Mouse (Mus musculus): Measurements from ENCODE around the gene Asb3.
A peak's percentile ranks its signal among the peaks of the same experiment; 100 is the strongest.

Asb3 gene

DNA sequence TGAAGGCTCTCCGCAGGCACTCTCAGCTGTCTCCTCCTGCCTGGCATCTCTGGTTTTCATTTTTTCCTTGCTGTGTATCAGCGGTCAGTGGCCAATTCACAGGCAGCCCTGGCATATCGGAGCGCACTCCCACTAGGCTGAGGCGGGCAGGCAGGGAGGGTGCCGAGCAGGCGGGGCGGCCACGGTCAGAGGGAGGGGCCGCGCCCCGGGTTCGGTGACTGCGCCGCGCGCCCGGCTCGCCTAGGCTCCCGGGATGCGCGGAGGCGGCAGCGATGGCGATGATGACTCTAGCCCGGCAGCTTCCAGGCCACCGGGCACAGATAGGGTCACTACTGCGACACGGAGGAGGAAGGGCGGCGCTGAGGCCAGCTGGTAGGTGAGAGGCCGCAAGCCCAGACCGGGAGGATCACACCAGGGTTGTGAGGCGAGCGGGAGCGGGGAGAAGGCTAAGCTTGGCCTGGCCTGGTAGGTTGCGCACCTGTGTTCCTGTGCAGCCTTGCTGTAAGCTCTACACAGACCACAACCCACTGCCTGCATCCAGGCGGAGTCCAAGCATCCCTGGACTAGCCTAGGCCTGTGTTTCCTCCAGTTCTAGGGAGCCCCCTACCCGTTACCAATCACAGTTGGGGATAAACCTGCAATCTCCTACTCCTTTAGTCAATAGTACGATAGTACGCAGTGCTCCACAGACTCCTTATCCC lies at the start of gene Asb3, which contains the start of gene Gpr75:
TSS of gene Asb3 (plus strand) at position 246 of the 701 bp plus-strand sequence.
TSS of gene Gpr75 (plus strand) at position 188 of the 701 bp plus-strand sequence.
- DNase-seq (ENCODE audit: low spot score in 2 of 2) = peak; percentile 25 to 64

DNA sequence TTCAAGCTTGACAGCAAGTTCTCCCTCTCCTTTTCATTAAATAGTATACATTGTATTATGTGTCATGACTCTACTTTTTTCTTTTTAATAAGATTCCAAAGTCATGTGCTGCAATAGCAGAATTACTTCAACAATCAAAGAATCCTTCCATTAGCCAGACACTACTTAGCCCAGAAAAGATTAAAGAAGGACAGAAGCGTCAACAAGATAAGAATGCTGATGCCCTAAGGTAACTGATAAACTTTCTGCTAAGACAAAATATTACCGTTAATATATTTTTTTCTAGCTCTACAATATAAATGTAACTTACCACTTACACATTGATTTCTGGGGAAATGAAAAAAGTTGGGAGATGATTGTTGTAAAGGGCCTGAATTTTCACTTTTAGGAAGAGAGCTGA lies 46.4 kb upstream of the Asb3 start:
- no peak for DNase-seq (ENCODE audit: low spot score in 2 of 2)

DNA sequence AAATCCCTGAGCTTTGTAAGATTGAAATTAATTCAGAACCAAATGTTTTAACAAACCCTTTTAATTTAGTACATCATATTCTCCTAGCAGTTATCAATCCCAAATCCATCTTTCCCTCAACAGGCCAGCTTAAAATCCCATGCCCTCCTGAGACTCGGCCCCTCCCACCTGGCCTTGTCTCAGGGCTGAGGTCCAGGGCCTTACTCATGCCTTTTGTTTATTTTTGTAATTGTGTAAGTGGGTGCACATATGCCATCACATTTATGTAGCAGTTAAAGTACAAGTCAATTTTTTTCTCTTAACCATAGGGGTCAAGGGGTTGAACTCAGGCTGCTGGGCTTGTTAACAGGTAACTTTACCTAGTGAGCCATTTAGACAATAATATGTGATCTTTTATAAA lies 40.9 kb upstream of the Asb3 start:
- no peak for DNase-seq (ENCODE audit: low spot score in 2 of 2)

DNA sequence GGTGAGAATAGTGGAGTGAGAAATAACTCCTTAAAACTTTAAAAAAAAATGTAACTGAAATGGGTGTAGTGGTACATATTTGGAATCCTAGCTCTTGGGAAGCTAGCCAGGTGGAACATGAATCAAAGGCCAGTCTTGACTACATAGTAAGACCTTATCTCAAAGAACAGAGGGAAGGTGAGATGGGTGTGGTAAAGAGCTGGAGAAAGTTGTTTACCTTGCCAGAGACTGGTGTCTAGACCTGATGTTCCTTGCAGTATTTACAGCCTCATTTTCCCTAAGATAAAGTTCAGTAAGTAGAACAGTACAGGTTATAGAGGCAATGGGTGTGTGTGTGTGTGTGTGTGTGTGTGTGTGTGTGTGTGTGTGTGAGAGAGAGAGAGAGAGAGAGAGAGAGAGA lies 12.8 kb upstream of the Asb3 start:
- DNase-seq (ENCODE audit: low spot score in 2 of 2) = no peak

DNA sequence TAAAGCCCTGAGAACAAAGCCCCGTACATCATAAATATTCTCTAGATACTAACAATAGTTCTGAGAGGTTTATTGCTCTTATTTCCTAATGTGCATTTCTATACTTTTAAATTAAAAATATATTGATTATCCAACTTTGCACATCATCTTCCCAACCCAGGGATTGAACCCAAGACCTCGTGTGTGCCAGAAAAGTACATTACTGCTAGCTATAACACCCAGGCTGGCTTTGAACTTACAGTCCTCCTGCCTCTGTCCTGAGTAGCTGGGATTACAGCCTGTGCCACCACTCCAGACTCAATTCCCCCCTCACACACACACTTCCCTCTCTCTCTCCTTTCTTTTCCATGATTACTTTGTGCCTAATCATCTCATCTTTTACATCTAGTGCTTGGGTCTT lies 2.9 kb downstream of the Asb3 start:
- DNase-seq (ENCODE audit: low spot score in 2 of 2) = no peak

DNA sequence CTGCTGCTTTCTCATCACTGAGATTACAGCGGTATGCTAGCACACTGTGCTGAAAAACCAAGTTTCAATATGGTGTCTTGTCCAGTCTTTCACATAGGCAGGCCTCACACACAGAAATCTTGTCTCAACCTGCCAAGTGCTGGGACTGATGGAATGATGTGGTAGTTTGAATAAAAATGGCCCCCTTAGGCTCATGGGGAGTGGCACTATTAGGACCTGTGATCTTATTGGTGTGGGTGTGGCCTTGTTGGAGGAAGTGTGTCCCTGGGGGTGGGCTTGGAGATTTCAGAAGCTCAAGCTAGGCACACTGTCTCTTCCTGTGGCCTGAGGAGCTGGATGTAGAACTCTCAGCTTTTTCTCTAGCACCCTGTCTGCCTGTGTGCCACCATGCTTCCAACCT lies 11.0 kb downstream of the Asb3 start:
- no peak for DNase-seq (ENCODE audit: low spot score in 2 of 2)

DNA sequence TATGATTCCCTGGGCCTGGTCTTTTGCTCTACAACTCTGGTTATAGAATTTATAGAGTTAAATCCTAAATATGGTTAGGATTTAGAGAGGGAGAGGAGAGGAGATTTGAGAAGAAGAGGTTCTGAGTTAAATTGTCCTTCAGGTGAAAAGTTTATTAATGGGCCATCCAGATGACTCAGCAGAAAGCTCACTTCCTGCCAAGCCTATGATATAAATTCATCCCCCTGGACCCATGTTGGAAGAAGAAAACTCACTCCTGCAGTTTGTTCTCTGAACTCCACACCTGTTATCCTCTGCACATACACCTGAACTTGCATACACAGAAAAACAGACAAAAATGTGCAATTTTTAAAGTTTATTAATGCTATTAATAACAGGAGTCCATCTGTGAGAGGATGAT lies 14.1 kb downstream of the Asb3 start:
- DNase-seq (ENCODE audit: low spot score in 2 of 2) = no peak

DNA sequence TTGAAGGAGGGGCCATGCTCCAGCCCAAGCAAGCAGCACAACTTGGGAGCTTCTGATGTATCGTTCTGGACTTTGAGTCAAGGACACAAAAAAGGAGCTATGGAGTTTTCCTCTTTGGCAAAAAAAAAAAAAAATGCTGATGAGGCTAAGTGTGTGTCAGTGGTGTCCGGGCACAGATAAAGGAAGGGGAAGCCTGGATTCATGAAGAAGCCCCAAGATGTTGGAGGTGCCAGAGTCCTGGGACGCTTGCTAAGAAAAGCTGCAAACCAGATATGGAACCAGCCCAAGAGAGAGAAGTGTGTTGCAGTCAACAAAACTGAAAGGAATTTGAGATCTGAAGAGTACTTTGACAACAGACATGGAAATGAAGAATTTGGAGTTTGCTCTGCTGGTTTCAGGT lies 27.1 kb downstream of the Asb3 start:
- DNase-seq (ENCODE audit: low spot score in 2 of 2) = no peak

DNA sequence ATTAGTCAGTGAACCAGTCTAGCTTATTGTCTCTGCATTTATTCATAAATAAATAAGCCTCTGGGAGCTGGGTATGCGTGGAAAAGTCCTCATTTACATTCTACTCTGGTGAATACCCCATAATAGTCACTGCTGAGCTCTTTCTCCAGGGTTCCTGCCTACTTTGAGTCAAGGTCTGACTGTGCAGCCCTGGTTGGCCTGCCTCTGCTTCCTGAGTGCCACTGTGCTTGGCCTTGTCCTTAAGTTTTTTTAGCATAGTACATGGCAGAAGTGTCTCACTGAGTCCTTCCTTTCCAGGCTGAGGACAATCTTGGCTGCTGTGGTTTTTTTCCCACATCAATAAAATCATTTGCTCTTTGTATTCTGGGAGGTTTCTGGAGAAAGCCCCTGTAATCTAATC lies 35.4 kb downstream of the Asb3 start:
- DNase-seq (ENCODE audit: low spot score in 2 of 2) = no peak

DNA sequence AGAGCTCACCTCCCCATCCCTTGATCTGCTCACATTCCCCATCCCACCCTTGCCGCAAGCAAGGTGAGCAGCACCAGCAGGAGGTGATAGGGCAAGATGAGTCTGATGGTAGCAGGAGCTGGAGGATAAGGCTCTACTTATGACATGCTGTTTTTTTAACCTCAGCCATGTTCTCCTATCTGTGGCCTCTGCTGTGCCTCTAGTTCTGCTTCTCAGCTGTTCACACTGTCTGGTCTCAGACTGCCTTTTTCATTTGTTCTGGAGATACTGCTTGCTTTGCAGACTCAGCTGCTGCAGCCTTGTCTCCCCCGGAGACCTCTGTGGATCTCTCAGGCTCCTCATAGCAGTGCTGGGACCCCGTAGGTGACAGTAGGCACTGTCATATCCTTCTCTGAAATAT lies 38.1 kb downstream of the Asb3 start:
- DNase-seq (ENCODE audit: low spot score in 2 of 2) = no peak

DNA sequence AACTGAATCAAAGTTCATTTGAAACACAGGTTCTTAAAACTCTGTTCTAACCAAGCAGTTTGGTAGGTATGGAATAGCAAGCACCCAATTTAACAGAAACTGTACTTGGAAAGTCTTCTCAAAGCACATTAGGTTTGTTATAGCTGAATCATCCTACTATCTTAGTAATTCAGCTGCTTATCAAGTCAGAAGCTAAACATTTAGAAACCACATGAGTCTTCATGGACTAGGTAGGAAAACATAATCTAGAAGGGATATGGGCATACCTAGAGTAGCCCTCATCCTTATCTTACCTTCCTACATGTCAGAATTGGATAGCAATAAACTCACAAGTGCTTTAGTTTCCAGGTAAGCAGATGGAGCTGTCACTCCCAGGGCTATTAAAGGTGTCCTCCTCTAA lies 42.9 kb downstream of the Asb3 start:
- DNase-seq (ENCODE audit: low spot score in 2 of 2) = no peak

DNA sequence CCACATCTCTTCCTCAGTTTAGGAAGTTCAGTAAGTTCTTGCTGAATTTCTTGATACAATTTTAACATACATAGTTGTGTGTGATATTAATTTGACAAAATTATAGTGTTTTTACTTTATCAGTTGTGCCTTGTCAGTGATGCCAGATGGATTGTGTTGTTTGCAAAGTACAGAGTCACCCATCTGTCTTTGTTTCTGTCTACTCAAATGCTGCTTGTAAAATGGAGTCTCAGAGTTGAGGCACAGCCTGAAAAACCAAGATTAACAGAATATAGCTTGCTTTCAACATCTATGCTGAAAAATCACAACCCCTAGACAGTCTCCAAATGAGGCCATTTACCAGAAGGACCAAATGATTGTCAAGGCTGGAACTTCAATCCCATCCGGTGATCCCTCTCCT lies 43.3 kb downstream of the Asb3 start:
- no peak for DNase-seq (ENCODE audit: low spot score in 2 of 2)

DNA sequence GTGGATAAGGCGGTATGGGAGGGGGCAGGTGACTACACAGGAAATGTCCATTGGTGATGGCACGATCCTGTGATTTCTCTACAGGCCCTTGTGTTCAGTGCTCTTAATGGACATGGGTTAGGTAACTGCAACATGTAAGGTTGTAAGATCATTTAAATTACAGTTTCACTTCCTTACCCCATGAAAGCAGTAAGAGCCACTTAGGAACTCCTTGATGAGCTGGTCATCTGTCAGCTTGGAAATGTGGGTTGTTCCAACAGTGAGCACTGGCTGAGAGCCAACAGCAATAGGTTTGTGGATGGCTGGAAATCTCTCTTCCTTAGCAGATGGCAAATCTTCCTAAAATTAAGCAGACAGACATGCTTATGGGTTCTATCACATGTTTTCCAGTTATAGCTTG lies 58.3 kb downstream of the Asb3 start:
- DNase-seq (ENCODE audit: low spot score in 2 of 2) = no peak

DNA sequence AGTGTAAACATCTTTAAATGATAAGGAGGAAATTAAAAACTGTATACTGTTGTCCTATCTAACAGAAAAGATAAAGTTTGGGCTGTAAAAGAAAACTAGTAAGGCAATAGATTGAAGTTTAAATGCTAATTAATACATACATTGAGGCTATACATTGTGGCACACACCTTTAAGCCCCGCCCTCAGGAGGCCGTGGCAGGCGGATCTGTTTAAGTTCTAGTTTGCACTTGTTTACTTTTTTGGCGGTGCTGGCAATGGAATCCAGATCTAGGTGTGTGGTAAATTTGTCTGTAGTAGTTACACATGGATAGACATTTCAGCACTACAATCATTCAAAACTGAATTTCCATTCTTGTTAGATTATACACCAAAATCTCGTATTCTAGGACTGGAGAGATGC lies 67.6 kb downstream of the Asb3 start:
- DNase-seq (ENCODE audit: low spot score in 2 of 2) = no peak

DNA sequence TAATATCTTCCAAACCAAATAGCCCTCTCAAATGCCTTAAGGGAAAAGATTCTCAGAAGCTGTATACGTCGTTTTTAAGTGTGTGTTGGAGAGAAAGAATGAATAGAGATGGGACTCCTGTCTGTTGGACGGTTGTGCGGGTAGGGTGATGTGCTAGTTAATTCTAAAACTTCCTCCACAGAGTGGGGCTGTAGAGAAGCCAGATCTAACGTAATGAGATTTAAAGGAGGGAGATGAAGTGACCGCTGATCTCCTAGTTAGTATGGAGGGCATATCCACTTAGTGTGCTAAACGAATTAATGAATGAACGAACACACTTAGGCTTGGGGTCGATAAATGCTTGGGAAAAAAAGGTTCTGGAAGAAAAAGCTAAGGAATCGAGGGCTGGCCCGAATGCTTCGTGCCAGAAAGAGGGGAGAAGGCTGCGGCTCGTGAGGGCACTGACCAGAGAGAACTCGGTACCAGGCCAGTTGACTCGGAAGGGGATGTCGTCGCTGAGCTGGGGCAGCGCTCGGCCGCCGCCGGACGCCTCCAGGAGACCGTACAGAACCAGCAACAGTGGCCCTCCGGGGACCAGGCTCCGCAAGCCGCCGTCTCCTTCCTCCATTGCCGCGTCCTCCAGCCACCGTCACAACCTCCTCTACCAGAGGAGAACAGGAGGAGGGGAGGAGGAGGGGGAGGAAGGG lies 68.4 kb downstream of the Asb3 start:
- DNase-seq (ENCODE audit: low spot score in 2 of 2) = peak; percentile 13 to 26

DNA sequence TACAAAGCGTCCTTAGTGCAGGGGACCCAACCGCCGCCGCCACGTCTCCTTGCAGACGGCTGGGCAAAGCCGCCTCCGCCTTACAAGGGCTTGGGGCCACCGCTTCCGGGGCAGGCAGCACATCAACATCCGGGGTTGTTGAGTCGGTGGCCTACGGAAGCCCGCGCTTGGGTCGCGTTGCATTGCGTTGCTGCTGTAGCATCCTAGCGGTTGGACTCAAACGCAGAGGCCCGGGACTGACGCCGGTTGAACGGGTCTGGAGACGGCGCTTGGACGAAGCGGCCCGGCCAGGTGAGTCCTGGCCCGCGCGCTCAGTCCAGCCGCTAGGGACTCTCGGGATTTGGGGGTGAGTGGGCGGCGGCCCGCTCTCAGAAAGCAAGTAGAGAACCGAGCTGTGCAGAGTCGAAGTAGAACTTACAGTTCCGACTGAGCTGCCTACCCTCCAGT lies 69.1 kb downstream of the Asb3 start, which contains the start of gene Erlec1:
TSS of gene Erlec1 (minus strand) at position 57 of the 447 bp plus-strand sequence.
- DNase-seq (ENCODE audit: low spot score in 2 of 2) = peak; percentile 82 to 88

DNA sequence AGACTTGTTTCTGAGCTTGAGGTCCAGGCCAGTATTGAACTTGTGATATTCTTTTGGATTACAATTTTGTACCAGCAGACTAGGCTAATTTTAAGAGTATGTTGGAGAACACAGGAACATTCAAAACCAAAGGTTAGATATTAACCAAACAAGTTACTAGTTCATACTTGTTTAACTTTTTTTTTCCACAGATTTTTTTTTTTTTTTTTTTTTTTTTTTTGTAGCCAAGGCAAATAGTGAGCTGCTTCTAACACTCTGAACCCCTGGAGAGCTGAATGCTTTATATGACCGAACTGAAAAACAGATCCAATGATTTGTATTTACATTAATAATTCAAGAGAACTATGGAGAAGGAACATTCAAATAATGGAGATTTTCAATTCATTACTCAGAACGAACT lies 100.0 kb downstream of the Asb3 start:
- DNase-seq (ENCODE audit: low spot score in 2 of 2) = no peak

DNA sequence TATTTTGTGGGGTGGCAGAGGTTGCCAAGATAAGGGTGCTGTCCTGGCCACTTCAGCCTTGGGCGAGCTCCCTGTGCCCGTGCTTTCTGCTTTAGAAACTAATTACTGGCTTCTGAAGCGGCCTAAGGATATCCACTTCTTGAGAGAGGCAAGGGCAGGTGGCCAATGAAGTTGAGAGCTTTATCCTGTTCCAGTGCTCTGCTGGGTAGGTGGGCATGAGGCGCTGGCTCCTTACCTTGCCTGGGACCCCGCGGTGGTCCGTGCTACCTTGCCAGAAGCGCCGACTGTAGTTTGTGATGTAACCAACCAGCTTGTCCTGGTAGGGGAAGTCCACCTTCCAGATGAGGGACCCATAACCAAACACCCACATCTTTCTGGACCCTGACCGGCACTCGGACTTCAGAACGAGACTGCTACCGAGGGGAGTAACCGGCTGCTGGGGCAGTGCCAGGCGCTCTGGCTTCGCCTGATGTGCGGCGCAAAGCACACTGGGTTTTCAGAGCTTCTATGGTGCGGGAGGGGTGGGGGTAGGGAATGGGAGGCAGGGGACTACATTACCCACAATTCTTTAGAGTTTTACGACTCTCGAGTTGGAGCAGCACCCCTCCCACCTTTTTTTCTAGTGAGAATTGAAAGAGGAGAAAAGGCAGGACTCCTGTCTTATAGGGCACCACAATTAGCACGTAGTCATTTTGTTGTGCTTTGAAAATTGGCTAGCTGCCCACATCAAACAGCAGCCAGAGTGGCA lies 100.8 kb downstream of the Asb3 start, which contains the start of gene Chac2:
TSS of gene Chac2 (minus strand) at position 474 of the 748 bp plus-strand sequence.
- peak; percentile 80 to 83 for DNase-seq (ENCODE audit: low spot score in 2 of 2)

DNA sequence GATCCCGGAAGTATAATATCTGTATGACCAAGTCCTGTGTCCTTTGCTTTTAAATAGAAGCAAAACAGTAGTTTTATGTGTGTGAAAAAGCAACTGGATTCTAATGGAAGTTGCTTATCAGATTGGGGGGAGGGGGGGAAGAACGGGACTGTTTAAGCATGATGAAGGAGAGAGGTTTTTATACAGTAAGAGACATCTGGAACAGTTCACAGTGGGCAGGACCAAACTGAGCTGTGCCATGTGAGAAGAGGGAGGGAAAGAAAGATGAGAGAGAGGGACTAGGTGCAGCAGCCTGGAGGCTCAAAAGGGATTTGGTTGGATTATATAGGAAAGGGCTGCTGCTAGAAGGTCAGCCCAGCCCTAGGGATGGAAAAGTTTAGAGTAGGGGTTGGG lies 101.4 kb downstream of the Asb3 start:
- DNase-seq (ENCODE audit: low spot score in 2 of 2) = no peak

DNA sequence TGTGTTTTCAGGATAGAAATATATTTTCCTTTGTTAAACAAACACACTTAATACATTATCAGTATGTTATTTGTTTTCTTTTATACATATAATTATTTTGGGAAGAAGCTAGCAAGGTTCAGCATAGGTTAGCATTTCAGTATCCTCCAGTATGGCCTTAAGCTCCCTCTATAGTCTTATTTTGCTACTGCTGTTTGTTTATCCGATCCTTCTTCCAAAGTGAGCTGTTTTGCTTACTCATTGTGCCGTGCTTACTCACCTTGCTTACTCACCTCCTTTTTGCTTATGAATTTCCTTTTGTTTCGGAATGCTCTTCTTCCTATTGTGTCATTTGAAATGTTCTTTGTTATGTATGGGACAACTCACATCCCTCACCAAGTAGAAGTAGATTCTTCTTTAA lies 111.5 kb downstream of the Asb3 start:
- DNase-seq (ENCODE audit: low spot score in 2 of 2) = no peak

DNA sequence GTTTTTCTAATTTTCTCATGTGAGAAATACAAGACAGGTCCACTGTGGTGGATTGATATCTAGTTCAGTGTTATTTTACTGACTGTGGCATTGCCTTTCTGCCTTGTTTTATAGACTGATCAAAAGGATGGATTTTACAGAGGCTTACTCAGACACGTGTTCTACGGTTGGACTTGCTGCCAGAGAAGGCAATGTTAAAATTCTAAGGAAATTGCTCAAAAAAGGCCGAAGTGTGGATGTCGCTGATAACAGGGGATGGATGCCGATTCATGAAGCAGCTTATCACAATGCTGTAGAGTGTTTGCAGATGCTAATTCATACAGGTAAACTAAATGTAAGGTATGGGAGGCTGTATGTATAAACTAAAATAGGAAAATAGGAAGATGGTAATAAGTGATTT lies 113.0 kb downstream of the Asb3 start:
- no peak for DNase-seq (ENCODE audit: low spot score in 2 of 2)

DNA sequence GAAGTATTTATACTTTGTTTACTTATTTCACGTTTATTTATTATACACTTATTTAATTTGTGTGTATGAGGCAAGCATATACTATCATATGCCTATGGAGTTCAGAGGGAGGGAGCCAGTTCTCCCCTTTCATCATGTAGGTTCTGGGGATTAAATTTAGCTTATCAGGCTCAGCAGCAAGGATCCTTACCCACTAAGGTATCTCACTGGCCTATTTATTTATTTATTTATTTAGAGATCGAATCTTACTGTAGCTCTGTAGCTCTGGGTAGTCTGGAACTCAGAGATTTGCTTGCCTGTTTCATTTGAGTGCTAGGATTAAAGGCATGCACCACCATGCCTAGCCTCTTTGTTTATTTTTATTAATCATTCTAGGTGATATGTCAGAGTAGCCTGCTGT lies 113.5 kb downstream of the Asb3 start:
- no peak for DNase-seq (ENCODE audit: low spot score in 2 of 2)

DNA sequence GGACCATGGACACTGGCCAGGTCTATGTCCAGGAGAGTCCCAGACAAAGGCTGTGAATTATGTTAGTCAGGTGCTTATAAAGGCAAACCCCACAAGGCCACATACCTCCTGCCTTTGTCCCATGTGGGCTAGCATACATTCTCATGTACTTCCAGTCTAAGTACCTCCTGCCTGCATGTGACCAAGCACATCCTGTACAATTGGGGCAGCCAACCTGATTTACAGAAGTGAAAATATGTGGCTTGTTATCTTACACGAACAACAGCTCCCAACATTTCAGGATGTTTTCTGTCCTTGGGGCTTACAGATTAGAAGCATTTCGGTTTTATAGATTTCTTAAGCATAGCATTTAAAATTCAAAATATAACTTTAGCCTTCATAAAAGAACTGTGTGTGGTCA lies 114.8 kb downstream of the Asb3 start:
- no peak for DNase-seq (ENCODE audit: low spot score in 2 of 2)

Measured in frontal cortex, postnatal 10 days (tissue).